19 mouse cellular contexts compared by ENCODE assay signal in the genomic region with DNA sequence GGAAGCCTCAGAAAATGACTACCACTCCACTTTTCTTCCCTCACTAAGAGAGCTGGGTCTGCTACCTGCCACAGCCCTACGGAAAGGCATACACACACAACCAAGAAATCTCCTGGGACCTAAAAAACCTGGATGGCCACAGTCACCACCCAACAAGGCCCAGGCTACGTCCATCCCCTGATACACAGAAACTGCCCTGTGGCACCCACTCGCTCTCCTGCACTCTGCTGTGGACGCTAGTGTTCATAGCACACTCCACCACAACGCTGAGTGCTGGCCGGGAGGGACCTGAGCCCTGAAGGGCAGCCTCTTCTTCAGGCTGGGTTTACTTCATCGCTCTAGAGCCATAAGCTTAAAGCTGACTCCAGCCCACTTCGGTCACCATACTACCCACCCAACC. TPM values are rescaled to one million over a fixed set of nuclear protein-coding genes. Genes with fewer than 3 reads are reported as not detected.
DNase-seq lines count a peak whose midpoint lies in the region; ATAC-seq and TF ChIP-seq lines count a peak whose summit lies in the region.
"Had no signal": no experiment of that assay in that cellular context is flagged by ENCODE, and none has a peak within 500 bp of the region (broad histone marks: within the 10 kb centered on the region; RNA-seq: fewer than 3 reads in every experiment).

No protein-coding gene starts in this region.

- no peaks in the 10 kb centered on the region for H3K9me3 ChIP-seq in heart, embryonic 14.5 days (ENCODE audit: control insufficient read depth, low read length)
- H3K9me3 ChIP-seq: embryonic facial prominence, embryonic 10.5 days; embryonic facial prominence, embryonic 12.5 days; forebrain, embryonic 13.5 days; forebrain, embryonic 15.5 days; G1E had no signal

- H3K79me2 ChIP-seq in myocyte (ENCODE audit: control insufficient read depth, insufficient read depth): peaks cover 76% of the 10 kb centered on the region

- no peak overlapping the region for H3K27ac ChIP-seq in heart, embryonic 14.5 days (replicated peaks in 1 of 2; ENCODE audit: control insufficient read depth in 1 of 2, insufficient read depth in 1 of 2, low read depth in 2 of 2, low read length in 2 of 2)
- H3K27ac ChIP-seq: embryonic facial prominence, embryonic 10.5 days; embryonic facial prominence, embryonic 12.5 days; forebrain, embryonic 13.5 days; forebrain, embryonic 15.5 days had no signal

- peaks cover 23 to 44% of the 10 kb centered on the region in 2 experiments for H3K4me1 ChIP-seq in heart, embryonic 14.5 days (ENCODE audit: control insufficient read depth in 2 of 2, insufficient read depth in 2 of 2, low read length in 2 of 2)

- peaks cover 74% of the 10 kb centered on the region for H3K36me3 ChIP-seq in heart, embryonic 14.5 days (ENCODE audit: control insufficient read depth, insufficient read depth, low read length)
- peaks cover 89% of the 10 kb centered on the region for H3K36me3 ChIP-seq in myocyte (ENCODE audit: control insufficient read depth, insufficient read depth)

- intact Hi-C loops in heart, postnatal 36 days (cut with DNase I): no loop called here

- H3ac ChIP-seq in myocyte (ENCODE audit: control insufficient read depth, insufficient read length): no peak overlapping the region

- DNase-seq in adrenal gland, adult (ENCODE audit: inconsistent age in 2 of 2, low spot score in 1 of 2): peak; percentile 7 to 32
- DNase-seq in adrenal gland, adult 2 months: no peak
- DNase-seq in heart, postnatal 36 days: no peak
- DNase-seq: adrenal gland, adult 8-10 months; adrenal gland, postnatal 14 days; adrenal gland, postnatal 36 days; B cell, adult 2 months had no signal

- H3K4me2 ChIP-seq in heart, embryonic 14.5 days (ENCODE audit: low read length): no peak overlapping the region
- no peak overlapping the region for H3K4me2 ChIP-seq in myocyte (ENCODE audit: low read depth)
- H3K4me2 ChIP-seq: embryonic facial prominence, embryonic 12.5 days; forebrain, embryonic 13.5 days; forebrain, embryonic 15.5 days had no signal

- 92% methylated on average over 8 of the region's 8 CpGs for WGBS in heart, embryonic 14.5 days

- H3K4me3 ChIP-seq in heart, embryonic 14.5 days (ENCODE audit: control insufficient read depth in 1 of 2, insufficient read depth in 1 of 2, low read depth in 1 of 2, low read length in 2 of 2): no peak overlapping the region
- H3K4me3 ChIP-seq in myocyte: no peak overlapping the region
- H3K4me3 ChIP-seq: embryonic facial prominence, embryonic 10.5 days; embryonic facial prominence, embryonic 12.5 days; forebrain, embryonic 13.5 days; forebrain, embryonic 15.5 days had no signal

- H3K27me3 ChIP-seq in heart, embryonic 14.5 days (ENCODE audit: control insufficient read depth, insufficient read depth, low read length): no peaks in the 10 kb centered on the region
- no peaks in the 10 kb centered on the region for H3K27me3 ChIP-seq in myocyte (ENCODE audit: control insufficient read depth, insufficient read depth, insufficient read length)
- H3K27me3 ChIP-seq: CH12.LX; embryonic facial prominence, embryonic 12.5 days; forebrain, embryonic 13.5 days; forebrain, embryonic 15.5 days; Patski had no signal

- peak overlapping the region; percentile 5; the same call in 1 of the 2 replicates for H3K9ac ChIP-seq in heart, embryonic 14.5 days (ENCODE audit: low read length)
- H3K9ac ChIP-seq: embryonic facial prominence, embryonic 12.5 days; forebrain, embryonic 13.5 days; forebrain, embryonic 15.5 days; forebrain, postnatal 0 days had no signal

- ATAC-seq in heart, embryonic 14.5 days (ENCODE audit: insufficient number of reproducible peaks, insufficient read depth, low FRiP score, low read depth): no peak
- ATAC-seq: activated CD4-positive, CD25-positive, alpha-beta regulatory T cell, adult 4 months; CD4-positive, CD25-positive, alpha-beta regulatory T cell, adult 4 months; forebrain, embryonic 13.5 days; forebrain, embryonic 15.5 days; forebrain, postnatal 0 days; Patski had no signal

- TF ChIP-seq POLR2A in myocyte (IDR thresholded peaks at IDR 0.05; ENCODE audit: insufficient read length, low read depth): peak; percentile 53

TF ChIP-seq in myocyte, 11 proteins besides CTCF, POLR2A, EP300 and RAD21:
- no peak for TF ChIP-seq TCF3 (IDR thresholded peaks at IDR 0.05; ENCODE audit: insufficient read length, low read depth)
- TF ChIP-seq SRF (IDR thresholded peaks at IDR 0.05; ENCODE audit: control insufficient read depth, insufficient read length, low read depth): no peak
- TF ChIP-seq REST (IDR thresholded peaks at IDR 0.05; ENCODE audit: insufficient read depth, insufficient read length): no peak
- TF ChIP-seq TCF12 (IDR thresholded peaks at IDR 0.05; ENCODE audit: insufficient read depth, poor library complexity, severe bottlenecking): no peak
- TF ChIP-seq CEBPB (IDR thresholded peaks at IDR 0.05; ENCODE audit: insufficient read depth, poor library complexity, severe bottlenecking): no peak
- peak; percentile 71 for TF ChIP-seq POLR2AphosphoS2 (IDR thresholded peaks at IDR 0.05; ENCODE audit: insufficient read length, low read depth)
- no peak for TF ChIP-seq MYOG (IDR thresholded peaks at IDR 0.05; ENCODE audit: control insufficient read depth in 1 of 3, insufficient read depth in 1 of 3, insufficient read length in 2 of 3, low read depth in 2 of 3)

RNA-seq across cellular contexts. Expression of gene Vegfa, which starts 8.6 kb away (rescaled TPM):
- 100 to 1,000 TPM; 395 to 486 TPM for total RNA-seq in adrenal gland, adult 2 months (2021)
- 751 and 799 TPM in 2 replicates for polyA plus RNA-seq in adrenal gland, adult 2 months (2012; rRNA removed)
- 8.1 and 8.3 TPM in 2 replicates for polyA plus RNA-seq in heart, embryonic 14.5 days (2014; fragmentation: Nextera tagmentation; extraction: Ambion mirVana)
- 100 to 1,000 TPM; 203 to 277 TPM for total RNA-seq in heart, postnatal 36 days (2021)
- polyA plus RNA-seq in myocyte (2012; fragmentation: generic; extraction: Trizol): 177 TPM
- polyA plus RNA-seq: activated CD4-positive, CD25-positive, alpha-beta regulatory T cell, adult 4 months; CD4-positive, CD25-positive, alpha-beta regulatory T cell, adult 4 months had no signal

Comparison
In these comparisons a context has a peak if more than half of its experiments do, and no peak if none do; other contexts are left out.
1. DNase-seq: peak in adrenal gland, adult (2 of 2); none in adrenal gland, adult 2 months (single experiment) and heart, postnatal 36 days (0 of 2).
2. RNA of gene Vegfa, which starts 8.6 kb away (polyA plus RNA-seq): 751 to 799 TPM in adrenal gland, adult 2 months and 177 TPM in myocyte (single experiment); 8.1 to 8.3 TPM in heart, embryonic 14.5 days; every median in the first group is over 10 times any median in the second.